Mouse (Mus musculus) liver, embryonic 16.5 days (tissue): ENCODE measurements around the gene Tdp2. TPM values are rescaled to one million over a fixed set of nuclear protein-coding genes. Genes with fewer than 3 reads are reported as not detected.

Experiments
- ATAC-seq: fragments of 200-750 bp; cut with Nextera tagmentation; 2 replicates; pipeline ENCODE4 v1.8.0; 2017; ENCODE audit warnings: low read depth, mild to moderate bottlenecking, moderate number of reproducible peaks, moderate library complexity
- H3K27ac ChIP-seq: fragments of 300-500 bp; sonication (generic); 2 replicates; pipeline ENCODE4 v1.5.1; 2014; ENCODE audit warnings: mild to moderate bottlenecking, low read length
- H3K27me3 ChIP-seq: fragments of 300-500 bp; sonication (generic); 2 replicates; pipeline ENCODE4 v1.6.1; 2014; ENCODE audit warnings: low read depth, low read length, mixed read lengths; ENCODE audit not compliant: control insufficient read depth, insufficient read depth
- H3K36me3 ChIP-seq: fragments of 300-500 bp; sonication (generic); 2 replicates; pipeline ENCODE4 v1.6.1; 2014; ENCODE audit warnings: mild to moderate bottlenecking; ENCODE audit not compliant: control insufficient read depth, insufficient read depth
- H3K4me1 ChIP-seq: fragments of 300-500 bp; sonication (generic); 2 replicates; pipeline ENCODE4 v1.6.1; 2014; ENCODE audit warnings: low read depth, low read length, mixed read lengths; ENCODE audit not compliant: control insufficient read depth
- H3K4me2 ChIP-seq: fragments of 300-500 bp; sonication (generic); 2 replicates; pipeline ENCODE4 v1.6.1; 2014; ENCODE audit warnings: low read depth, low read length, mixed read lengths
- H3K4me3 ChIP-seq: fragments of 300-500 bp; sonication (generic); 2 replicates; pipeline ENCODE4 v1.5.1; 2014; ENCODE audit warnings: low read depth, mild to moderate bottlenecking, low read length
- H3K9ac ChIP-seq: fragments of 300-500 bp; sonication (generic); 2 replicates; pipeline ENCODE4 v1.6.1; 2014; ENCODE audit warnings: low read depth, low read length
- H3K9me3 ChIP-seq: fragments of 300-500 bp; sonication (generic); replicated peaks from 2 replicates; pipeline ENCODE4 v1.6.1; 2016; ENCODE audit warnings: low read length; ENCODE audit not compliant: control insufficient read depth
- WGBS: fragments of 180-500 bp; shearing (Covaris S2); extraction: QIAGEN DNeasy Blood & Tissue Kit; methylation state at CpG from one replicate; pipeline ENCODE4 v1.1.7; 2014; ENCODE audit not compliant: insufficient replicate concordance; 5-methylcytosine and 5-hydroxymethylcytosine counted together
- polyA plus RNA-seq: library from polyadenylated mRNA; unstranded; fragments of >200 nt; fragmentation: Nextera tagmentation; extraction: Ambion mirVana; gene quantifications from 2 replicates; pipeline ENCODE4 v1.2.1, GENCODE M21; 2015

Tdp2 gene
- polyA plus RNA-seq, result 19.6 and 22.3 TPM in 2 replicates

GRCm38 (mm10) chr13:24831353-24832130 lies at the start of gene Tdp2, which contains the start of gene Acot13:
Gene Tdp2, plus strand, starts transcription at chr13:24831679.
Gene Acot13, minus strand, starts transcription at chr13:24831540.
- Histone ChIP-seq H3K9ac (peak within 1 kb of the TSS; percentile 98), H3K36me3 (peaks cover 4% of the 10 kb centered on the region; the same call in 1 of the 2 replicates), H3K4me2 (peak within 1 kb of the TSS; percentile 68), H3K9me3 (no peaks in the 10 kb centered on the region), H3K4me3 (peak within 1 kb of the TSS; percentile 79), H3K27me3 (no peaks in the 10 kb centered on the region), H3K27ac (peak within 1 kb of the TSS; percentile 97), H3K4me1 (peaks cover 11% of the 10 kb centered on the region)
- ATAC-seq, result peak; percentile 97
- under 1% methylated on average over 75 of the region's 90 CpGs for WGBS

GRCm38 (mm10) chr13:24781916-24782315 lies 49.6 kb upstream of the Tdp2 start:
- no peak overlapping the region for H3K27ac ChIP-seq
- no peaks in the 10 kb centered on the region for H3K4me1 ChIP-seq
- no peak overlapping the region for H3K4me3 ChIP-seq
- ATAC-seq, result no peak
- no peak overlapping the region for H3K9ac ChIP-seq
- no peak overlapping the region for H3K4me2 ChIP-seq
- 51% methylated on average over 5 of the region's 5 CpGs for WGBS
- H3K36me3 ChIP-seq, result no peaks in the 10 kb centered on the region
- no peaks in the 10 kb centered on the region for H3K27me3 ChIP-seq
- H3K9me3 ChIP-seq, result no peaks in the 10 kb centered on the region

DNA sequence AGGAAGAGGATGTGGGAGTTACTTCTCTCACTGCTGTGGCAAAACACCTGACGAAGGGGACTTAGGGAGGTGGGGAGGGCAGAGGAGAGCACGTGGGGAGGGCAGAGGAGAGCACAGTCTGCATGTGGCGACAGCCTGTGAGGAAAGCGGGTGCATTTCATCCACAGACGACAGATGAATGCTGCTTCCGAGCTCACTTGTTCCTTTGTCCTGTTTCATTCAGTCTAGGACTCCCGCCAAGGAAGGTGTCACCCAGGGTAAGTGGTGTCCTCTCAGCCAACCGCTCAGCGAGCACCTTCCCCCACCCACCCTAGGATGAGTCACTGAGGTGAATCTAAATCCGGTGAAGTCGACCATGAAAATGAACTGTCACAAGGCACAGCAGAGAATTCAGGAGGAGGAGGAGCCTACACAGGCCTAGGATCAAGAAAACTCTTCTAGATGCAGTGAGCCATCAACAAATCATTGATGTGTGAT lies 45.4 kb upstream of the Tdp2 start:
- no peaks in the 10 kb centered on the region for H3K36me3 ChIP-seq
- no peaks in the 10 kb centered on the region for H3K4me1 ChIP-seq
- 47% methylated on average over 11 of the region's 11 CpGs for WGBS
- no peak for ATAC-seq
- no peak overlapping the region for H3K27ac ChIP-seq
- no peaks in the 10 kb centered on the region for H3K9me3 ChIP-seq
- no peak overlapping the region for H3K9ac ChIP-seq
- H3K27me3 ChIP-seq, result no peaks in the 10 kb centered on the region
- H3K4me3 ChIP-seq, result no peak overlapping the region
- no peak overlapping the region for H3K4me2 ChIP-seq

GRCm38 (mm10) chr13:24787477-24787876 lies 44.0 kb upstream of the Tdp2 start:
- Histone ChIP-seq H3K27me3 (no peaks in the 10 kb centered on the region), H3K4me3 (no peak overlapping the region), H3K4me2 (no peak overlapping the region), H3K4me1 (no peaks in the 10 kb centered on the region), H3K36me3 (no peaks in the 10 kb centered on the region), H3K9ac (no peak overlapping the region), H3K9me3 (no peaks in the 10 kb centered on the region), H3K27ac (no peak overlapping the region)
- no peak for ATAC-seq
- 76% methylated on average over 5 of the region's 5 CpGs for WGBS

DNA sequence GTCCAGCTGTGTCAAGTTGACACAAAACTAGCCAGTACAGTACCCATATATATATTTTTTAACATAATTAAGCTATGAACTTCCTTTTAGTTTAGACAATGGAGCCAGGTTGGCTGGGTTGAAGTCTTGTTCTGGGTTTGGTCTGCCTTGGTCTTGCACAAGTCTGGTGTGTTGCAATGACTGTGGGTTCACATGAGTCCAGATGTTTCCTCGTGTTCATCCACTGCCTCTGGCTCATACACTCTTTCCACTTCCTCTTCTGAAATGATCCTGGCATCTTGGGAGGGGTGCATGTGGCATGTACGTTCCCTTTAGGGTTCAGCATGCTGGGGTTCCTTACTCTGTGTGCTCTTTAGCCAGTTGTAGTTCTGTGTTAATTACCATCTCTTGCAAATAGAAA lies 40.1 kb upstream of the Tdp2 start:
- H3K4me2 ChIP-seq, result no peak overlapping the region
- no peaks in the 10 kb centered on the region for H3K36me3 ChIP-seq
- no peaks in the 10 kb centered on the region for H3K27me3 ChIP-seq
- no peak overlapping the region for H3K9ac ChIP-seq
- peak; percentile 75; the same call in 1 of the 2 replicates for ATAC-seq
- no peak overlapping the region for H3K4me3 ChIP-seq
- H3K4me1 ChIP-seq, result no peaks in the 10 kb centered on the region
- no peak overlapping the region for H3K27ac ChIP-seq
- no peaks in the 10 kb centered on the region for H3K9me3 ChIP-seq
- WGBS, result 12% methylated on average over 2 of the region's 2 CpGs

GRCm38 (mm10) chr13:24792411-24793045 lies 39.0 kb upstream of the Tdp2 start:
- Histone ChIP-seq H3K4me3 (no peak overlapping the region), H3K9ac (no peak overlapping the region), H3K4me2 (no peak overlapping the region), H3K27me3 (no peaks in the 10 kb centered on the region), H3K4me1 (no peaks in the 10 kb centered on the region), H3K36me3 (no peaks in the 10 kb centered on the region), H3K9me3 (no peaks in the 10 kb centered on the region), H3K27ac (no peak overlapping the region)
- ATAC-seq, result 0 out of 2 replicates have a peak, but pooled peaks have one; percentile 19
- WGBS, result 61% methylated on average over 9 of the region's 9 CpGs

- no peak for ATAC-seq
- no peak overlapping the region for H3K9ac ChIP-seq
- no peaks in the 10 kb centered on the region for H3K27me3 ChIP-seq
- H3K4me1 ChIP-seq, result peaks cover 5% of the 10 kb centered on the region
- no peaks in the 10 kb centered on the region for H3K36me3 ChIP-seq
- H3K27ac ChIP-seq, result no peak overlapping the region
- no peak overlapping the region for H3K4me2 ChIP-seq
- H3K4me3 ChIP-seq, result no peak overlapping the region
- WGBS, result 87% methylated on average over 4 of the region's 4 CpGs
- no peaks in the 10 kb centered on the region for H3K9me3 ChIP-seq
These were observed 32.8 kb upstream of the Tdp2 start for GRCm38 (mm10) chr13:24798686-24799085.

GRCm38 (mm10) chr13:24799378-24799777 lies 32.1 kb upstream of the Tdp2 start:
- peak overlapping the region; percentile 99 for H3K4me3 ChIP-seq
- peak overlapping the region; percentile 70 for H3K4me2 ChIP-seq
- no peaks in the 10 kb centered on the region for H3K27me3 ChIP-seq
- H3K36me3 ChIP-seq, result no peaks in the 10 kb centered on the region
- 71% methylated on average over 5 of the region's 5 CpGs for WGBS
- ATAC-seq, result no peak
- peaks cover 9% of the 10 kb centered on the region for H3K4me1 ChIP-seq
- peak overlapping the region; percentile 67; the same call in 1 of the 2 replicates for H3K9ac ChIP-seq
- H3K9me3 ChIP-seq, result no peaks in the 10 kb centered on the region
- peak overlapping the region; percentile 83 for H3K27ac ChIP-seq
